Mouse (Mus musculus): ENCODE measurements at regions not wholly inside any gene's neighbourhood (a gene's known extent, or its start where the extent isn't known, plus 50 kb on each side); places are given as distances from the start of the nearest gene placed in this dataset.
A peak's percentile ranks its signal among the peaks of the same experiment; 100 is the strongest.
"Not testable (repeated sequence)": the region's sequence is repeated elsewhere in the genome, so short reads cannot be mapped to it uniquely, and the experiment has no call there.

DNA sequence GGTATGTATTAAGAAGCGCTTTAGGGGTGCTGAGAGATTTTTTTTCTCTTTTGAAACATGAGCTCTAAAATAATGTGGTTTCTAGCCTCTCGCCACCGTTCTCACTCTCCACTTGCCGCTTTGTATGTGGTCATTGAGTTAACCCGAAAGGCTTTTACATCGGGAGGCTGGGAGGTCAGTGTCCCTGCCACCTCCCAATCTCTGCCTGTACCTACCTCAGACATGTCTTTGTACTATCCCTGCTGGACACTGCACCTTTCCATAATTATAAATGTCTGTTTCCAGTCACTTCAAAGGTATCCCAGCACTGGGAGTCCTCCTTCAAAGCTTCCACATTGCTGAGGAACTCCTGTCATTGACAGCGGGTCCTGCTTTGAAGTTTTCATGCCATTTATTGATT lies 347.6 kb upstream of the Tbc1d2b start:
- Histone ChIP-seq H3K9me3 (no peaks in the 10 kb centered on the region), H3K36me3 (replicated peaks) (no peaks in the 10 kb centered on the region), H3K4me1 (no peaks in the 10 kb centered on the region), H3K4me3 (no peak overlapping the region), H3K27ac (replicated peaks) (no peak overlapping the region), H3K27me3 (replicated peaks; ENCODE audit: low read depth, poor library complexity, severe bottlenecking) (no peaks in the 10 kb centered on the region)
- no peak for DNase-seq (ENCODE audit: low spot score)
- WGBS = 77% methylated on average over 7 of the region's 7 CpGs

DNA sequence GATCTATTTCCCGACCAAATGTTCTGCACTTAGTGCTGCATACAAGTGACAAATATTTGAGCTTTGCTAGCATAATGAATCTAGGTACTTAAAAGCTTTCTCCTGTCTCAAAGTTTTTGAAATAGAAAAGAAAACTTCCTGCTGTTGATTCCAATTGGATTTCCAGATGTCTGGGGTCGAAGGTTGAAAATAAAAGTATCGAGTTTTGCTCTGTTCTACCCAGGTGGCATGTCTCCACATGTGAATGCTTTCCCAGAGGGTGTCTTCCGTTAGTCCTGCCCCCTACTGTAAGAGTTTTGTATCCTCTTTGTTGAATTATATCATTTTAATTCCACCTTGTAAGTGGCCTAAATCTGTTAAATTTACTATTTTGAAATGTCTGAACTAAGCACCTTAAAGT lies 327.3 kb upstream of the Tbc1d2b start:
- Histone ChIP-seq H3K27ac (replicated peaks) (no peak overlapping the region), H3K9me3 (no peaks in the 10 kb centered on the region), H3K4me3 (no peak overlapping the region), H3K36me3 (replicated peaks) (no peaks in the 10 kb centered on the region), H3K27me3 (replicated peaks; ENCODE audit: low read depth, poor library complexity, severe bottlenecking) (no peaks in the 10 kb centered on the region), H3K4me1 (no peaks in the 10 kb centered on the region)
- WGBS = 47% methylated on average over 4 of the region's 4 CpGs
- DNase-seq (ENCODE audit: low spot score) = peak; percentile 9

DNA sequence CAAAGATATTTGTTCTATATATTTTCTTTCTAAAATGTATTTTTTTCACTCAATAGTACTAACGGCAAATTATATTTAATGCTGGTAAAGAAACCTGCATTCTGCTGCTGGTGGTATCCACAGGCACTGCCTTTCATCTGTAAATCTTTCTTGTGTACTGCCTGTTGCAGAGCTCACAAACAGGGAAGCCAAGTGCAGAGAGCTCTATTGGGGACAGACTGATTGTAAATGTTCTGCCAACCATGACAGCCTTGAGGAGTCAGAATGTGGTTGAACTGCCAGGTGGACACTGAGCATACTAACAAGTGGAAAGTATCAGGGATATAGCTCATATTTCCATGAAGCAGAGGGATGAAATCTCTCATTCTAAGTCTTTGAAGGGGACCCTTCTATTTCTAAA lies 286.1 kb upstream of the Tbc1d2b start:
- Histone ChIP-seq H3K27ac (replicated peaks) (no peak overlapping the region), H3K36me3 (replicated peaks) (no peaks in the 10 kb centered on the region), H3K4me1 (no peaks in the 10 kb centered on the region), H3K9me3 (peaks cover 2% of the 10 kb centered on the region; the same call in 1 of the 2 replicates), H3K27me3 (replicated peaks; ENCODE audit: low read depth, poor library complexity, severe bottlenecking) (no peaks in the 10 kb centered on the region), H3K4me3 (no peak overlapping the region)
- 90% methylated on average over 1 of the region's 1 CpGs for WGBS
- no peak for DNase-seq (ENCODE audit: low spot score)

DNA sequence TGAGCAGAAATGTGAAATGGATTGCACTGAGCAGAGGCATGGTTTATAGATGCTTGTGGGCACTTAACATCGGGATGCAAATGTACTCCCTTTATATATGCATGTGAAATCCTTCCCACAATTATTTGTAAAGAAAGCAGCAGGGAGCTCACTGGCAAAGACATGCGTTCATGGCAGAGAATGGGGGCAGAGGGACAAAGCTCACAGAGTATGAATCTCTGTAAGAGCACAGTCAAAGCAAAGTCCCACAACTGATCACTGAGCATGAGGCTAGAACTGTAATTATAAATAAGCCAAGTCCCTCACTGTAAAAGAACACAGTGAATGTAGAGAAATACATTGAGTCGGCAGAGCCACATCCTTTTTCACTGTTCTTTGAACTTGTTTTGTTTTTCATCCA lies 285.6 kb upstream of the Tbc1d2b start:
- Histone ChIP-seq H3K9me3 (peaks cover 2% of the 10 kb centered on the region; the same call in 1 of the 2 replicates), H3K4me1 (no peaks in the 10 kb centered on the region), H3K27me3 (replicated peaks; ENCODE audit: low read depth, poor library complexity, severe bottlenecking) (no peaks in the 10 kb centered on the region), H3K36me3 (replicated peaks) (no peaks in the 10 kb centered on the region), H3K4me3 (no peak overlapping the region), H3K27ac (replicated peaks) (no peak overlapping the region)
- WGBS = 77% methylated on average over 3 of the region's 3 CpGs
- DNase-seq (ENCODE audit: low spot score) = no peak

DNA sequence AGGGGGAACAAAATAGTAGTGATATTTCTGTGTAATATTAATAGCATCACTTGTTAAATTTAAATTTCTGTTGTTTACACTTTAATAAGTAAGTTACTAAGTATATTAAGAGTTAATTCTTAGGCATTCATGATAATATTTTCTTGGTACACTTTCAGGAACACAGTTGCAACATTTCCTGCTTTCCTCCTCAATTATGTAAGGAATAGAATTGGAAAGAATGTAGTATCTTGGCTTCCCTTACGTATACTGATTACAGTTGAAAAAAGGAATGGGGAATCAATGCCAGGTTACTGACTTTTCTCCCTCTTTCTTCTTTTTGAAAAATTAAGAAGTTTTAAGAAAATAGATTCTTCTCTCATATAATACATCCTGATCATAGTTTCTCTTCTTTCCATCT lies 277.3 kb upstream of the Tbc1d2b start:
- WGBS = 90% methylated on average over 1 of the region's 1 CpGs
- Histone ChIP-seq H3K27me3 (replicated peaks; ENCODE audit: low read depth, poor library complexity, severe bottlenecking) (no peaks in the 10 kb centered on the region), H3K4me1 (no peaks in the 10 kb centered on the region), H3K9me3 (no peaks in the 10 kb centered on the region), H3K36me3 (replicated peaks) (no peaks in the 10 kb centered on the region), H3K4me3 (no peak overlapping the region), H3K27ac (replicated peaks) (no peak overlapping the region)
- no peak for DNase-seq (ENCODE audit: low spot score)

DNA sequence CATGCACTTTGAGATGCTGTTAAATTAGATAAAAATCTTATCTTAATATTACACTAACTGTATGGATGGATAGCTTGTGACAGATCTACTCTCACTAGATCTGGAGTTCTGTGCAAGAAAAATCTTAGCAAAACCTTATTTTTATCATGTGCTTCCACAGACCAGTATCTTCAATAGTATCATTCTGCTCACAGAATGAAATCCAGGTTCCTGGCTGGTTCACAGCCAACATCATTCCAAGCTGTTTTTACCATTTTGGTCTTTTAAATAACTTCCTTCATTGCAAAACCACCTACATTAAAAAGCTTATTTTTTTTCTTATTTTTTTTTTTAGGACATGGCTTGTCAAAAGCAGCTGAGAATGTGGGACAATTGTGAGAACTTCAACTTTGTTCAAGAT lies 276.1 kb upstream of the Tbc1d2b start:
- Histone ChIP-seq H3K4me1 (no peaks in the 10 kb centered on the region), H3K9me3 (no peaks in the 10 kb centered on the region), H3K4me3 (no peak overlapping the region), H3K27me3 (replicated peaks; ENCODE audit: low read depth, poor library complexity, severe bottlenecking) (no peaks in the 10 kb centered on the region), H3K27ac (replicated peaks) (no peak overlapping the region), H3K36me3 (replicated peaks) (no peaks in the 10 kb centered on the region)
- DNase-seq (ENCODE audit: low spot score) = no peak

DNA sequence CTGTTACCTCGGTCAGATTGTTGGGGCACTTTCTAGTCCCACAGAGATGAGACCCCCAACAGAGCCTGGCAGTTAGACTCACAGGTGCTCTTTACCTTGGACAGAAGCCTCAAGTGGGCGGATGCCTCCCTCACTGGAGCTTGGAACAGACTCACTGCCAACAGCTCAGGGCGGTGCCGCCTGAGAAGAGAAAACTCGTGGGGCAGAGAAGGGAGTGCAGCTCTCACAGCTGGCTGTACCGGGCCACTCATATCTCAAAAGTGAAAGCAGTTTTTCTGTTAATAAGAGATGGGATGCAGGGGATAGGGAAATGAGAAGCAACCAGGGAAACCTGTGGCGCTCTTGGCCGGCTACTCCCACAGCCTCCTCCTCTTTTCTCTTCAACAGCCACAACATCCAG lies 267.1 kb upstream of the Tbc1d2b start:
- H3K4me3 ChIP-seq; DNase-seq (ENCODE audit: low spot score); H3K27me3 ChIP-seq (replicated peaks; ENCODE audit: low read depth, poor library complexity, severe bottlenecking); H3K9me3 ChIP-seq; H3K4me1 ChIP-seq; H3K27ac ChIP-seq (replicated peaks); H3K36me3 ChIP-seq (replicated peaks): not testable (repeated sequence)
- WGBS = 81% methylated on average over 8 of the region's 8 CpGs

DNA sequence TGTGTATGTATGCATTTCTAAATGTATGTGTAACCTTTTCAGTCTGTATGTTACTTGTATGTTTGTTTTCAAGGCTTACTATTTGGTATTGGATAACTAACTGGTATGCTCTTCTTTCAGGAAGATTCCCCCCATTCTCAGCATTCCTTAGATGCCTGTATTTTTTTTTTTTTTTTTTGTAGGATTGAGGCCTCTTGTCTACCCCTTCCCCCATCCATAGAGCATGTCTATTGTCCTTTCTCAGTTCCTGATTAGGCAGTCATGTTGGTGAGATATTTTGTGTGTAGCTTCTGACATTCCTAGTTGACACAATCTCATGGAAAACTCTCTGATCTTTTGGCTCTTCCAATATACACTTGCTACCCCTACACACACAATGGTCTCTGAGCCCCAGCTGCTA lies 262.8 kb upstream of the Tbc1d2b start:
- no peak overlapping the region for H3K27ac ChIP-seq (replicated peaks)
- no peaks in the 10 kb centered on the region for H3K36me3 ChIP-seq (replicated peaks)
- no peak for DNase-seq (ENCODE audit: low spot score)
- H3K4me1 ChIP-seq = no peaks in the 10 kb centered on the region
- no peaks in the 10 kb centered on the region for H3K27me3 ChIP-seq (replicated peaks; ENCODE audit: low read depth, poor library complexity, severe bottlenecking)
- no peaks in the 10 kb centered on the region for H3K9me3 ChIP-seq
- H3K4me3 ChIP-seq = no peak overlapping the region

DNA sequence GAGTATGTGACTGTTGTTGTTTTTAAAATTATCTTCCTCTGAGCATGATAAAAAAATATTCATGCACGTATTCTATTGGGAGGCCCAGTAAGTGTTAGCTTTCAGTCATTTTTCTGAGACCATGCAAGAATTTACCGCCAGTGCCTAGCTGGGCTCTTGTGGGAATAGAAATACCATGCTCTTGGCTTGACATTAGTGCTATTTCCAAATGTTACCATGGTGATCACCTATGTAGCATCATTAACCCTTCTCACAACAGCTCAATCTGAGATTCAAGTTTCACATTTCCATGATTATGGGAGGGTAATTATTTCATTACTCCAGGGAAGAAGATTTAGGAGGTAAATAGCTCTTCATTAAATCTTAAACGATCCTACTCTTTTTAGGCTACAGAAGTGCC lies 250.6 kb upstream of the Tbc1d2b start:
- H3K36me3 ChIP-seq (replicated peaks) = no peaks in the 10 kb centered on the region
- 74% methylated on average over 3 of the region's 3 CpGs for WGBS
- DNase-seq (ENCODE audit: low spot score) = no peak

DNA sequence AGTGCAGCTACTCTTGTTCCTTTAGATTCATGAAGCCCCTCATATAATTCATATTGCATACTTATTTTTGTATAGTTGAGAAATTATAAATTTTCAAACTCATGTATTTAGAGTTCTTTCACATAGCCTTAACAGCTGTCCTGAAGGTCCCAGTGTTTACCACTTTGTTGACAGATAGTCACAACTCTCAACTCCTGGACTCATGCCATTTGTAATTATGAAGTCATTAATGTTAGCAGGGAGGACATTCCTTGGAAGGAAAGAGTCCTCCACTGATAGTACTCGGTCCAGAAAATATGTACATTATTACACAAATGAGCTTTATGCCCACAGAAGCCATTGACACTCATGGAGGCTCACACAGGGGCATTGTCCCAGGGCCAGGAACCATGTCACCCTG lies 224.3 kb upstream of the Tbc1d2b start:
- Histone ChIP-seq H3K4me1 (no peaks in the 10 kb centered on the region), H3K27me3 (replicated peaks; ENCODE audit: low read depth, poor library complexity, severe bottlenecking) (no peaks in the 10 kb centered on the region), H3K27ac (replicated peaks) (no peak overlapping the region), H3K9me3 (no peaks in the 10 kb centered on the region), H3K4me3 (no peak overlapping the region), H3K36me3 (replicated peaks) (no peaks in the 10 kb centered on the region)
- 57% methylated on average over 1 of the region's 1 CpGs for WGBS
- DNase-seq (ENCODE audit: low spot score) = no peak

More for the DNA sequence above, 250.6 kb upstream of the Tbc1d2b start:
- no peak overlapping the region for H3K4me3 ChIP-seq
- no peaks in the 10 kb centered on the region for H3K9me3 ChIP-seq
- no peaks in the 10 kb centered on the region for H3K27me3 ChIP-seq (replicated peaks; ENCODE audit: low read depth, poor library complexity, severe bottlenecking)
- H3K4me1 ChIP-seq = no peaks in the 10 kb centered on the region
- no peak overlapping the region for H3K27ac ChIP-seq (replicated peaks)

DNA sequence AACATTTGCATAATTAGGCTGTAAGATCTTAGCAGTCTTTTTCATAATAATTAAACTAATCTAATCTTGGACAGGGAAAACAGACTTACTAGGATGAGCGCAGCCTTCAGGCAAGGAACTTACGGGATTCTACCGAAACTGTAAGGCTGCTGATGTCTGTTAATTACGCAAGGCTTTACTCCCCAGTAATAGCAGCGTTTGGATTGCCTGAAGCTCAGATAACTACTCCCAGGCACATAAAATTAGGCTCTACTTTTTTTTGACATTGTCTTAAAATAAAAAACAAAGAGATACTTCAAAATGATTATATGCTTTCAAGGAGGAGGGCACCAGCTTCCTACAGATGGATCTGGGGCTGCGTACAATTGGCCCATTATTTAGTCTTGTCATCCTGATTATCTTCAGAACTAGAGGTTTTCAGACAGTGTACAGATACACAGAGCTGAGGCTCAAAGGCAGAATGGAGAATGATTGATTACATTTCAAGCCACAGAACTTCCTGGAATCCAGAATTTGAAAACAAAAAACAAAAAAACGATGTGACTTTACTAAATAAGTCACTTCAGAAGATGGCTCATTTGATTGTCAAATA lies 220.1 kb upstream of the Tbc1d2b start:
- H3K4me1 ChIP-seq = no peaks in the 10 kb centered on the region
- no peak for DNase-seq (ENCODE audit: low spot score)
- no peaks in the 10 kb centered on the region for H3K36me3 ChIP-seq (replicated peaks)
- no peaks in the 10 kb centered on the region for H3K9me3 ChIP-seq
- 57% methylated on average over 7 of the region's 7 CpGs for WGBS
- H3K27me3 ChIP-seq (replicated peaks; ENCODE audit: low read depth, poor library complexity, severe bottlenecking) = no peaks in the 10 kb centered on the region
- no peak overlapping the region for H3K4me3 ChIP-seq
- H3K27ac ChIP-seq (replicated peaks) = no peak overlapping the region

DNA sequence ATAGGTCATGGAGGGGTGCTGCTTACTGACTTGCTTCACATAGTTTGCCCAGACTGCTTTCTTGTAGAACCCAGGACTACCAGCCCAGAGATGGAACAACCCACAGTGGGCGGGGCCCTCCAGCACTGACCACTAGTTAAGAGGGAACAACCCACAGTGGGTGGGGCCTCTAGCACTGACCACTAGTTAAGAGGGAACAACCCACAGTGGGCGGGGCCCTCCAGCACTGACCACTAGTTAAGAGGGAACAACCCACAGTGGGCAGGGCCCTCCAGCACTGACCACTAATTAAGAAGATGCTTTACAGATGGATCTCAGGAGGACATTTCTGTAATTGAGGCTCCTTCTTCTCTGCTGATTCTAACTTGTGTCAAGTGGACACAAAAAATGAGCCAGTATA lies 180.0 kb upstream of the Tbc1d2b start:
- H3K36me3 ChIP-seq (replicated peaks) = no peaks in the 10 kb centered on the region
- 91% methylated on average over 2 of the region's 2 CpGs for WGBS
- H3K4me3 ChIP-seq = no peak overlapping the region
- no peaks in the 10 kb centered on the region for H3K27me3 ChIP-seq (replicated peaks; ENCODE audit: low read depth, poor library complexity, severe bottlenecking)
- DNase-seq (ENCODE audit: low spot score) = no peak
- H3K4me1 ChIP-seq = no peaks in the 10 kb centered on the region
- no peaks in the 10 kb centered on the region for H3K9me3 ChIP-seq
- H3K27ac ChIP-seq (replicated peaks) = no peak overlapping the region

DNA sequence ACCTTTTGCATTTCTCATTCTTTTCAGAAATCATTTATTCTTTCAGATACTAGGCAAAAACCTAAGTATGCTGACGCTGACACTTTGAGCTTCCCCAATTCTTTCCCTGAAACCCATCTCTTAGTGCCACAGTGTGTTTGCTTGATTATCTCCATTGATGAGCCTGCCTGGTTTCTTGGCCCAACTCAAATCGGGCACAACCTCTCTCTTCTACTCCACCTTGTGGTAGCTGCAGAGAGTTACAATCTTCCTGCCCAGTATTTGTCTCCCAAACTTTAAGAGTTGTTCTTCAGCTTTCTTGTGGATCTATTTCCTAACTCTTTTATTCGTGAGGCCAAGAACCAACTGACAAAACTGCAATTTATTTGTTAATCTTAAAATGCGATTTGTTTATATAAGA lies 176.4 kb upstream of the Tbc1d2b start:
- H3K4me1 ChIP-seq = no peaks in the 10 kb centered on the region
- H3K9me3 ChIP-seq = no peaks in the 10 kb centered on the region
- H3K36me3 ChIP-seq (replicated peaks) = no peaks in the 10 kb centered on the region
- H3K4me3 ChIP-seq = no peak overlapping the region
- no peak overlapping the region for H3K27ac ChIP-seq (replicated peaks)
- H3K27me3 ChIP-seq (replicated peaks; ENCODE audit: low read depth, poor library complexity, severe bottlenecking) = no peaks in the 10 kb centered on the region
- DNase-seq (ENCODE audit: low spot score) = no peak
- WGBS = 16% methylated on average over 4 of the region's 4 CpGs

DNA sequence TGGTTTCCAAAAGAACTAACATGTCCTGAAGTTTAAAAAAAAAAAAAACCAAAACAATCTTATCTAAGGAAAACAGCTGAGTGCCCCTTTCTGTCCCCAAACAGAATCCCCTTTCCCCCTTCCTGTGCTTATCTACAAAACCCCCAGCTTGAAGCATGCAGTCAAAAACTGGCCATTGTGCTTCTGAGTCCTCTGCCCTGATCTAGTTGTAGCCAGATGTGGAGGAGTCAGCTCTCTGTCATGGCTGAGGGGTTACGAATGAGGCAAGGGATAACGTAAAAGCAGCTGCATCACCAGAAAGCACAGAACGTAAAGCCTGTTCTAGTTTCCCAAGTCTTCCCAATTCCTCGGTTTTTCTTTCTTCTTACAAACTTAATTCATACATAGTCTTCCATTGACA lies 164.3 kb upstream of the Tbc1d2b start:
- no peak overlapping the region for H3K4me3 ChIP-seq

More for the DNA sequence above, 164.3 kb upstream of the Tbc1d2b start:
- DNase-seq (ENCODE audit: low spot score) = no peak
- H3K36me3 ChIP-seq (replicated peaks) = no peaks in the 10 kb centered on the region
- WGBS = 60% methylated on average over 4 of the region's 4 CpGs
- no peak overlapping the region for H3K27ac ChIP-seq (replicated peaks)
- no peaks in the 10 kb centered on the region for H3K4me1 ChIP-seq
- no peaks in the 10 kb centered on the region for H3K27me3 ChIP-seq (replicated peaks; ENCODE audit: low read depth, poor library complexity, severe bottlenecking)
- H3K9me3 ChIP-seq = no peaks in the 10 kb centered on the region
